Comparison of ENCODE assay signal across 9 mouse cellular contexts in the genomic region with DNA sequence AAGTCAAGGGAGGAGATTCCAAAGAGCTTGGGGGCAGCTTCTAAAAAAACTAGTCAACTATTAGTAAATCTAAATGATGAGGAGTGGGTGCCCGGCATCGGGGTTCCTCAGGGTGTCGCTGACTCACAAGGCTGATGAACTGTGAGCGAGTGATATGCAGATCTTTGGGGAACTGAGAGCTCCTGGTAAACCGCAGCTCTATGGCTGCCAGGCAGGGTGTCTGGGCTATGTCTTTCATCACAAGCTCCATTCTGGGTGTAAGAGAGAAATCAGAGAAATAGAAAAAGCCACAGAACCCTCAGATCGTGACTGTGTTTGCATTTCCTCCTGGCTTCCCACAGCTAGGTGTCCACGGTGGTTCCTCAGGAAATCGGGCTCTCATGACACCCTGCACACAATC. TPM values are rescaled to one million over a fixed set of nuclear protein-coding genes. Genes with fewer than 3 reads are reported as not detected.
DNase-seq lines count a peak whose midpoint lies in the region.
"Had no signal": no experiment of that assay in that cellular context is flagged by ENCODE, and none has a peak within 500 bp of the region (broad histone marks: within the 10 kb centered on the region; RNA-seq: fewer than 3 reads in every experiment).

No protein-coding gene starts in this region.

- peak; percentile 44 for DNase-seq in CD4-positive helper T cell, adult 2 months (ENCODE audit: low read depth, low spot score)
- peak; percentile 57 for DNase-seq in T-cell, adult 2 months (ENCODE audit: low spot score)
- DNase-seq in heart, postnatal 4 days = peak; percentile 39
- DNase-seq in spleen, adult 18-20 months = peak; percentile 31 to 44
- DNase-seq in kidney, postnatal 4 days = no peak
- no peak for DNase-seq in c-Kit-positive CD71-positive TER-119-positive erythroid progenitor cells, embryonic 14.5 days (ENCODE audit: low spot score)
- DNase-seq in left cerebral cortex, adult 11 months (ENCODE audit: low spot score) = no peak
- no peak for DNase-seq in right cerebral cortex, postnatal 25 days
- DNase-seq: kidney, adult 2 months had no signal

RNA-seq across cellular contexts. Expression of a gene that starts 20.8 kb away (rescaled TPM):
- total RNA-seq in heart, postnatal 4 days (2021) = not detected

Comparison
In these comparisons a context has a peak if more than half of its experiments do, and no peak if none do; other contexts are left out.
1. DNase-seq: peak in CD4-positive helper T cell, adult 2 months (single experiment), T-cell, adult 2 months (single experiment), heart, postnatal 4 days (single experiment) and spleen, adult 18-20 months (2 of 2); none in kidney, postnatal 4 days (0 of 2), c-Kit-positive CD71-positive TER-119-positive erythroid progenitor cells, embryonic 14.5 days (single experiment), left cerebral cortex, adult 11 months (single experiment) and right cerebral cortex, postnatal 25 days (single experiment).